Mouse (Mus musculus) urinary bladder, postnatal 14 days (tissue): Measurements from ENCODE around the gene Slc44a2.
"Not testable (repeated sequence)": the region's sequence is repeated elsewhere in the genome, so short reads cannot be mapped to it uniquely, and the experiment has no call there.

Experiments used
- DNase-seq: peaks from one replicate; pipeline ENCODE4 v3.0.0; 2021; ENCODE audit warnings: low spot score

Slc44a2 gene

GRCm38 (mm10) chr9:21305065-21305464 is 15.4 kb upstream of the Slc44a2 start:
- no peak for DNase-seq

GRCm38 (mm10) chr9:21309150-21309741 is 11.3 kb upstream of the Slc44a2 start:
- DNase-seq: no peak

GRCm38 (mm10) chr9:21311695-21312094 is 8.8 kb upstream of the Slc44a2 start:
- DNase-seq: no peak

GRCm38 (mm10) chr9:21312134-21312533 is 8.4 kb upstream of the Slc44a2 start, which contains the start of gene Ap1m2:
Gene Ap1m2, minus strand, starts transcription at chr9:21312337.
- DNase-seq: peak; percentile 82

GRCm38 (mm10) chr9:21313394-21313793 is 7.1 kb upstream of the Slc44a2 start:
- peak; percentile 91 for DNase-seq

- no peak for DNase-seq
These were observed 5.9 kb upstream of the Slc44a2 start for GRCm38 (mm10) chr9:21314367-21315140.

GRCm38 (mm10) chr9:21315421-21315820 is 5.1 kb upstream of the Slc44a2 start:
- no peak for DNase-seq

GRCm38 (mm10) chr9:21316696-21317095 is 3.8 kb upstream of the Slc44a2 start:
- DNase-seq: no peak

- no peak for DNase-seq
These were observed 1.7 kb upstream of the Slc44a2 start for GRCm38 (mm10) chr9:21318792-21319191.

- DNase-seq: no peak
These were observed 995 bp upstream of the Slc44a2 start for GRCm38 (mm10) chr9:21319503-21319902.

GRCm38 (mm10) chr9:21320280-21320618 is 249 bp upstream of the Slc44a2 start:
- no peak for DNase-seq

- no peak for DNase-seq
These were observed 976 bp downstream of the Slc44a2 start for GRCm38 (mm10) chr9:21321513-21321835.

GRCm38 (mm10) chr9:21322211-21322916 is 1.9 kb downstream of the Slc44a2 start:
- DNase-seq: no peak

- DNase-seq: not testable (repeated sequence)
These were observed 2.4 kb downstream of the Slc44a2 start for GRCm38 (mm10) chr9:21322917-21323297.

- DNase-seq: no peak
These were observed 3.8 kb downstream of the Slc44a2 start for GRCm38 (mm10) chr9:21324269-21324668.

- no peak for DNase-seq
These were observed 7.1 kb downstream of the Slc44a2 start for GRCm38 (mm10) chr9:21327569-21327968.

- DNase-seq: no peak
These were observed 7.5 kb downstream of the Slc44a2 start for GRCm38 (mm10) chr9:21328041-21328440.

GRCm38 (mm10) chr9:21329041-21329440 is 8.5 kb downstream of the Slc44a2 start:
- DNase-seq: peak; percentile 45

GRCm38 (mm10) chr9:21329699-21330289 is 9.3 kb downstream of the Slc44a2 start:
- no peak for DNase-seq

- DNase-seq: no peak
These were observed 11.1 kb downstream of the Slc44a2 start for GRCm38 (mm10) chr9:21331365-21332140.

- no peak for DNase-seq
These were observed 11.9 kb downstream of the Slc44a2 start for GRCm38 (mm10) chr9:21332161-21333061.
